Comparison of ENCODE assay signal across 8 mouse cellular contexts in genomic region chr11:69096360-69096986, GRCm38 (mm10). TPM values are rescaled to one million over a fixed set of nuclear protein-coding genes. Genes with fewer than 3 reads are reported as not detected.
DNase-seq lines count a peak whose midpoint lies in the region; ATAC-seq and TF ChIP-seq lines count a peak whose summit lies in the region.

No protein-coding gene starts in this region.

- ATAC-seq in heart, embryonic 16.5 days (replicated peaks; ENCODE audit: extremely low read depth, insufficient read depth, low FRiP score): no peak
- ATAC-seq in midbrain, embryonic 11.5 days (ENCODE audit: low FRiP score): no peak
- no peak for ATAC-seq in frontal cortex, adult (ENCODE audit: low TSS enrichment)

- 7% methylated on average over 9 of the region's 9 CpGs for WGBS in heart, embryonic 16.5 days
- WGBS in hindbrain, embryonic 10.5 days: 18% methylated on average over 9 of the region's 9 CpGs
- 17% methylated on average over 9 of the region's 9 CpGs for WGBS in midbrain, embryonic 11.5 days

- TF ChIP-seq CTCF in MEL (IDR thresholded peaks at IDR 0.05 in 2 of 3, conservative IDR thresholded peaks at IDR 0.05 in 1 of 3; ENCODE audit: control insufficient read depth in 1 of 3, insufficient read depth in 1 of 3, low read depth in 2 of 3, low read length in 3 of 3, poor library complexity in 1 of 3, severe bottlenecking in 1 of 3): no peak

- peaks cover 38% of the 10 kb centered on the region for H3K4me1 ChIP-seq in heart, embryonic 16.5 days (ENCODE audit: control insufficient read depth, insufficient read depth, low read length)
- peaks cover 17 to 21% of the 10 kb centered on the region in 2 experiments for H3K4me1 ChIP-seq in MEL (ENCODE audit: control insufficient read depth in 1 of 2, insufficient read depth in 2 of 2, low read length in 2 of 2)
- H3K4me1 ChIP-seq in hindbrain, embryonic 10.5 days (replicated peaks): peaks cover 75% of the 10 kb centered on the region
- peaks cover 50% of the 10 kb centered on the region for H3K4me1 ChIP-seq in midbrain, embryonic 11.5 days (ENCODE audit: control insufficient read depth, insufficient read depth, low read length)

- no peak for TF ChIP-seq RAD21 in MEL (IDR thresholded peaks at IDR 0.05; ENCODE audit: low read depth, low read length)

- H3K27ac ChIP-seq in heart, embryonic 16.5 days (ENCODE audit: low read length): peak overlapping the region; percentile 99
- peak overlapping the region; percentile 88 for H3K27ac ChIP-seq in MEL (ENCODE audit: control insufficient read depth, low read depth, low read length)
- H3K27ac ChIP-seq in hindbrain, embryonic 10.5 days: peak overlapping the region; percentile 85
- H3K27ac ChIP-seq in midbrain, embryonic 11.5 days (ENCODE audit: low read depth, low read length): no peak overlapping the region; the same call in 1 of the 2 replicates

- no peaks in the 10 kb centered on the region for H3K27me3 ChIP-seq in heart, embryonic 16.5 days (ENCODE audit: control insufficient read depth, insufficient read depth, low read length)
- H3K27me3 ChIP-seq in MEL (ENCODE audit: control insufficient read depth in 1 of 2, insufficient read depth in 2 of 2, low read length in 2 of 2): no peaks in the 10 kb centered on the region
- no peaks in the 10 kb centered on the region for H3K27me3 ChIP-seq in hindbrain, embryonic 10.5 days (ENCODE audit: insufficient read depth, poor library complexity, severe bottlenecking)
- 0 out of 2 replicates have a peak, but pooled peaks cover 2% of the 10 kb centered on the region for H3K27me3 ChIP-seq in midbrain, embryonic 11.5 days (ENCODE audit: control insufficient read depth, insufficient read depth, low read length)

- peaks cover 15% of the 10 kb centered on the region for H3K36me3 ChIP-seq in heart, embryonic 16.5 days (ENCODE audit: control insufficient read depth, insufficient read depth)
- H3K36me3 ChIP-seq in MEL (ENCODE audit: control insufficient read depth in 1 of 2, insufficient read depth in 2 of 2, low read length in 2 of 2): peaks cover 3 to 13% of the 10 kb centered on the region in 2 experiments
- peaks cover 22% of the 10 kb centered on the region for H3K36me3 ChIP-seq in hindbrain, embryonic 10.5 days
- no peaks in the 10 kb centered on the region for H3K36me3 ChIP-seq in midbrain, embryonic 11.5 days (ENCODE audit: control insufficient read depth, insufficient read depth, low read length)

- H3K79me2 ChIP-seq in MEL (ENCODE audit: control insufficient read depth, insufficient read depth, low read length, poor library complexity): peaks cover 17% of the 10 kb centered on the region

- no peak for TF ChIP-seq POLR2A in MEL (IDR thresholded peaks at IDR 0.05; ENCODE audit: control insufficient read depth in 1 of 2, insufficient read depth in 1 of 2, low read depth in 1 of 2, low read length in 2 of 2, poor library complexity in 1 of 2)

- H3K9me3 ChIP-seq in heart, embryonic 16.5 days (replicated peaks; ENCODE audit: control insufficient read depth, low read length): no peaks in the 10 kb centered on the region
- no peaks in the 10 kb centered on the region for H3K9me3 ChIP-seq in MEL (replicated peaks; ENCODE audit: insufficient read depth, low read length)
- no peaks in the 10 kb centered on the region for H3K9me3 ChIP-seq in hindbrain, embryonic 10.5 days
- no peaks in the 10 kb centered on the region for H3K9me3 ChIP-seq in midbrain, embryonic 11.5 days (ENCODE audit: control insufficient read depth, low read length)

- peak overlapping the region; percentile 98 for H3K4me2 ChIP-seq in heart, embryonic 16.5 days (ENCODE audit: low read depth, low read length)
- H3K4me2 ChIP-seq in midbrain, embryonic 11.5 days: peak overlapping the region; percentile 92

- no peak for TF ChIP-seq EP300 in MEL (IDR thresholded peaks at IDR 0.05; ENCODE audit: low read depth in 1 of 2, low read length in 2 of 2)

- DNase-seq in heart, adult 8-10 months (ENCODE audit: low spot score): no peak
- no peak for DNase-seq in MEL (ENCODE audit: low read depth, low spot score)
- no peak for DNase-seq in hindbrain, embryonic 10.5 days (ENCODE audit: low spot score)
- peak; percentile 90 for DNase-seq in midbrain, embryonic 11.5 days (ENCODE audit: low spot score, missing footprints)
- DNase-seq in cerebellum, postnatal 14 days: no peak
- no peak for DNase-seq in adrenal gland, adult 2 months

- peak overlapping the region; percentile 93 for H3K9ac ChIP-seq in heart, embryonic 16.5 days (ENCODE audit: low read length)
- H3K9ac ChIP-seq in MEL (ENCODE audit: control insufficient read depth, low read depth, low read length, poor library complexity, severe bottlenecking): peak overlapping the region; percentile 72
- peak overlapping the region; percentile 52 for H3K9ac ChIP-seq in midbrain, embryonic 11.5 days (ENCODE audit: low read length)

- peak overlapping the region; percentile 76 for H3K4me3 ChIP-seq in heart, embryonic 16.5 days (ENCODE audit: low read length)
- H3K4me3 ChIP-seq in MEL (ENCODE audit: control insufficient read depth in 1 of 2, insufficient read depth in 1 of 2, low read depth in 2 of 2, low read length in 2 of 2): peak overlapping the region; percentile 54 to 61
- H3K4me3 ChIP-seq in hindbrain, embryonic 10.5 days: peak overlapping the region; percentile 71
- peak overlapping the region; percentile 22 for H3K4me3 ChIP-seq in midbrain, embryonic 11.5 days (ENCODE audit: low read depth, low read length)

TF ChIP-seq in MEL, 35 proteins besides CTCF, POLR2A, EP300 and RAD21 (continues in another document):
- TF ChIP-seq ZNF384 (IDR thresholded peaks at IDR 0.05; ENCODE audit: low read depth, low read length) (peak; percentile 70), ZKSCAN1 (IDR thresholded peaks at IDR 0.05; ENCODE audit: low read depth, low read length) (no peak), POLR2AphosphoS2 (IDR thresholded peaks at IDR 0.05; ENCODE audit: low read length) (no peak), MXI1 (IDR thresholded peaks at IDR 0.05; ENCODE audit: low read depth, low read length) (no peak)

RNA-seq across cellular contexts. Expression of gene Per1, which starts 1.5 kb away (rescaled TPM):
- polyA plus RNA-seq in heart, embryonic 16.5 days (2015; fragmentation: Nextera tagmentation; extraction: Ambion mirVana): 19.6 and 21.9 TPM in 2 replicates
- total RNA-seq in heart, adult 8-10 months (2022): 10 to 100 TPM; 33.3 to 81.2 (median 48.5) TPM
- 4.5 and 5.6 TPM in 2 replicates for total RNA-seq in MEL (2012; rRNA removed)
- polyA plus RNA-seq in MEL (2012; ENCODE audit: insufficient read depth in 1 of 2, insufficient read length in 2 of 2, low read depth in 1 of 2, low replicate concordance in 2 of 2, missing spikeins in 1 of 2): 10 to 100 TPM in 1 of 2 experiments, not detected in 1; 34.9 TPM
- polyA plus RNA-seq in hindbrain, embryonic 10.5 days (2016; fragmentation: Nextera tagmentation; extraction: Ambion mirVana): 7.8 and 9.8 TPM in 2 replicates
- 6.0 and 7.3 TPM in 2 replicates for polyA plus RNA-seq in midbrain, embryonic 11.5 days (2014; fragmentation: Nextera tagmentation; extraction: Ambion mirVana)
- 10 to 100 TPM; 55.0 to 75.9 TPM for total RNA-seq in adrenal gland, adult 2 months (2021)
- polyA plus RNA-seq in adrenal gland, adult 2 months (2012; rRNA removed): 41.3 and 76.1 TPM in 2 replicates

RNA-seq across cellular contexts. Expression of gene Vamp2, which starts 8.2 kb away (rescaled TPM):
- polyA plus RNA-seq in heart, embryonic 16.5 days (2015; fragmentation: Nextera tagmentation; extraction: Ambion mirVana): 84.1 and 91.1 TPM in 2 replicates
- 10 to 100 TPM; 57.1 to 72.2 (median 68.6) TPM for total RNA-seq in heart, adult 8-10 months (2022)
- total RNA-seq in MEL (2012; rRNA removed): 3.3 and 4.2 TPM in 2 replicates
- polyA plus RNA-seq in MEL (2012; ENCODE audit: insufficient read depth in 1 of 2, insufficient read length in 2 of 2, low read depth in 1 of 2, low replicate concordance in 2 of 2, missing spikeins in 1 of 2): 10 to 100 TPM in 1 of 2 experiments, not detected in 1; 28.9 TPM
- 67.1 and 108 TPM in 2 replicates for polyA plus RNA-seq in hindbrain, embryonic 10.5 days (2016; fragmentation: Nextera tagmentation; extraction: Ambion mirVana)
- polyA plus RNA-seq in midbrain, embryonic 11.5 days (2014; fragmentation: Nextera tagmentation; extraction: Ambion mirVana): 72.4 and 73.5 TPM in 2 replicates
- 100 to 1,000 TPM; 104 to 130 TPM for total RNA-seq in adrenal gland, adult 2 months (2021)
- polyA plus RNA-seq in adrenal gland, adult 2 months (2012; rRNA removed): 425 and 479 TPM in 2 replicates

RNA-seq across cellular contexts. Expression of gene Hes7, which starts 23.7 kb away (rescaled TPM):
- polyA plus RNA-seq in heart, embryonic 16.5 days (2015; fragmentation: Nextera tagmentation; extraction: Ambion mirVana): 0.50 TPM in 2 replicates
- total RNA-seq in heart, adult 8-10 months (2022): under 1 TPM in 1 of 4 experiments, not detected in 3; 0.12 TPM
- total RNA-seq in MEL (2012; rRNA removed): 0.08 TPM in 1 of 2 replicates, not detected in the other
- 1 to 10 TPM in 1 of 2 experiments, not detected in 1; 1.4 TPM for polyA plus RNA-seq in MEL (2012; ENCODE audit: insufficient read depth in 1 of 2, insufficient read length in 2 of 2, low read depth in 1 of 2, low replicate concordance in 2 of 2, missing spikeins in 1 of 2)
- 0.14 and 0.48 TPM in 2 replicates for polyA plus RNA-seq in hindbrain, embryonic 10.5 days (2016; fragmentation: Nextera tagmentation; extraction: Ambion mirVana)
- 0.17 and 0.33 TPM in 2 replicates for polyA plus RNA-seq in midbrain, embryonic 11.5 days (2014; fragmentation: Nextera tagmentation; extraction: Ambion mirVana)
- total RNA-seq in adrenal gland, adult 2 months (2021): not detected
- polyA plus RNA-seq in adrenal gland, adult 2 months (2012; rRNA removed): 1.3 and 1.6 TPM in 2 replicates

RNA-seq across cellular contexts. Expression of gene Tmem107, which starts 25.9 kb away (rescaled TPM):
- 43.3 and 46.5 TPM in 2 replicates for polyA plus RNA-seq in heart, embryonic 16.5 days (2015; fragmentation: Nextera tagmentation; extraction: Ambion mirVana)
- total RNA-seq in heart, adult 8-10 months (2022): 1 to 10 TPM; 6.3 to 8.4 (median 7.5) TPM
- total RNA-seq in MEL (2012; rRNA removed): 44.8 and 47.0 TPM in 2 replicates
- polyA plus RNA-seq in MEL (2012; ENCODE audit: insufficient read depth in 1 of 2, insufficient read length in 2 of 2, low read depth in 1 of 2, low replicate concordance in 2 of 2, missing spikeins in 1 of 2): 10 to 100 TPM in 1 of 2 experiments, not detected in 1; 79.5 TPM
- polyA plus RNA-seq in hindbrain, embryonic 10.5 days (2016; fragmentation: Nextera tagmentation; extraction: Ambion mirVana): 56.6 and 57.6 TPM in 2 replicates
- polyA plus RNA-seq in midbrain, embryonic 11.5 days (2014; fragmentation: Nextera tagmentation; extraction: Ambion mirVana): 53.5 and 57.7 TPM in 2 replicates
- 10 to 100 TPM in 1 of 2 experiments, 1 to 10 TPM in 1; 9.5 to 16.9 TPM for total RNA-seq in adrenal gland, adult 2 months (2021)
- 46.6 and 49.1 TPM in 2 replicates for polyA plus RNA-seq in adrenal gland, adult 2 months (2012; rRNA removed)

RNA-seq across cellular contexts. Expression of gene 9130213A22Rik, which starts 25.9 kb away (rescaled TPM):
- 0.41 and 0.72 TPM in 2 replicates for polyA plus RNA-seq in heart, embryonic 16.5 days (2015; fragmentation: Nextera tagmentation; extraction: Ambion mirVana)
- total RNA-seq in heart, adult 8-10 months (2022): under 1 TPM; 0.16 to 0.60 (median 0.38) TPM
- 0.08 TPM in 1 of 2 replicates, not detected in the other for total RNA-seq in MEL (2012; rRNA removed)
- under 1 TPM in 1 of 2 experiments, not detected in 1; 0.26 TPM for polyA plus RNA-seq in MEL (2012; ENCODE audit: insufficient read depth in 1 of 2, insufficient read length in 2 of 2, low read depth in 1 of 2, low replicate concordance in 2 of 2, missing spikeins in 1 of 2)
- polyA plus RNA-seq in hindbrain, embryonic 10.5 days (2016; fragmentation: Nextera tagmentation; extraction: Ambion mirVana): 0.13 TPM in 1 of 2 replicates, not detected in the other
- 0.11 TPM in 1 of 2 replicates, not detected in the other for polyA plus RNA-seq in midbrain, embryonic 11.5 days (2014; fragmentation: Nextera tagmentation; extraction: Ambion mirVana)
- total RNA-seq in adrenal gland, adult 2 months (2021): under 1 TPM; 0.59 to 0.78 TPM
- 2.3 and 3.0 TPM in 2 replicates for polyA plus RNA-seq in adrenal gland, adult 2 months (2012; rRNA removed)

Comparison
In these comparisons a context has a peak if more than half of its experiments do, and no peak if none do; other contexts are left out.
1. H3K4me3 ChIP-seq: peak in every context shown above with its lines; median percentile 76 in heart, embryonic 16.5 days; 71 in hindbrain, embryonic 10.5 days; 58 in MEL; 22 in midbrain, embryonic 11.5 days.